Mouse (Mus musculus): ENCODE results near the gene Rnf181. TPM values are rescaled to one million over a fixed set of nuclear protein-coding genes. Genes with fewer than 3 reads are reported as not detected.

The Rnf181 gene
- polyA plus RNA-seq, 1 experiment from 2014 or later, result 88.4 TPM

DNA sequence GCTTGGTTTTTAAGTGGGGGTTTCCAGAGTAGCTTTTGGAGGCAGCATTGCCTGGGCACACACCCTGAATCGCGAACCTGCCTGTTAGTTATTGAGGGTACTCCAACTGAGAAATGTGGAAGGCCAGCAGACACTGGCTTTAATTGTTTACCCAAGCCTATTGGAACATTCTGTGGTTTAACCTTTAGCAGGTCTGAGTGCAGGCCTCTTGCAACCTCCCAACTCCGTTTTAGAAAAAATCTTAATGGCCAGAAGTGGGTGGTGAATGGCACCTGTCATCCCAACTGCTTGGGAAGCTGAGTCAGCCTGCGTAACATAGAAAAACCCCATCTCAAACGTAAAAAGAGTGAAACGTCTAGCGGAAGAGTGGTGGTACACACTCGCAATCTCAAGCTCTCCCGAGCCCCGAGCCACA is 30.1 kb upstream of the Rnf181 start:
- Histone ChIP-seq H3K9me3 (no peaks in the 10 kb centered on the region), H3K4me1 (peaks cover 7% of the 10 kb centered on the region), H3K27ac (replicated peaks) (no peak overlapping the region), H3K27me3 (replicated peaks) (no peaks in the 10 kb centered on the region), H3K4me3 (no peak overlapping the region), H3K9ac (no peak overlapping the region), H3K4me2 (no peak overlapping the region), H3K36me3 (no peaks in the 10 kb centered on the region)
- no peak for ATAC-seq (ENCODE audit: extremely low read depth, insufficient number of reproducible peaks, low FRiP score, low TSS enrichment)
- 70% methylated on average over 10 of the region's 10 CpGs for WGBS

DNA sequence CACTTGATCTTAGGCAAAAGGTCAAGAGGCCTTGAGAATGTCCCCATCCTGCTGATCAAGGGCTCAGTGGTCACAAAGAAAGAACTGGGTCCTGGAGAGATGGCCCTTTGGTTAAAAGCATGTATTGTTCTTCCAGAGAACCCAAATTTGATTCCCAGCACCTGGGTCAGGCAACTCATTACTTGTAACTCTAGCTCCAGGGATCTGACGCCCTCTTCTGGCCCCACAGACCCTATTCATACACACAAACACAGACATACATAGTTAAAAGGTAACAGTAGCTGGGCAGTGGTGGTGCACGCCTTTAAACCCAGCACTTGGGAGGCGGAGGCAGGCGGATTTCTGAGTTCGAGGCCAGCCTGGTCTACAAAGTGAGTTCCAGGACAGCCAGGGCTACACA is 25.6 kb upstream of the Rnf181 start:
- WGBS, result 96% methylated on average over 5 of the region's 5 CpGs
- Histone ChIP-seq H3K36me3 (peaks cover 13% of the 10 kb centered on the region), H3K4me1 (peaks cover 41% of the 10 kb centered on the region), H3K9ac (no peak overlapping the region), H3K4me3 (no peak overlapping the region), H3K9me3 (no peaks in the 10 kb centered on the region), H3K27ac (replicated peaks) (peak overlapping the region; percentile 58), H3K4me2 (no peak overlapping the region), H3K27me3 (replicated peaks) (no peaks in the 10 kb centered on the region)
- ATAC-seq (ENCODE audit: extremely low read depth, insufficient number of reproducible peaks, low FRiP score, low TSS enrichment), result no peak

DNA sequence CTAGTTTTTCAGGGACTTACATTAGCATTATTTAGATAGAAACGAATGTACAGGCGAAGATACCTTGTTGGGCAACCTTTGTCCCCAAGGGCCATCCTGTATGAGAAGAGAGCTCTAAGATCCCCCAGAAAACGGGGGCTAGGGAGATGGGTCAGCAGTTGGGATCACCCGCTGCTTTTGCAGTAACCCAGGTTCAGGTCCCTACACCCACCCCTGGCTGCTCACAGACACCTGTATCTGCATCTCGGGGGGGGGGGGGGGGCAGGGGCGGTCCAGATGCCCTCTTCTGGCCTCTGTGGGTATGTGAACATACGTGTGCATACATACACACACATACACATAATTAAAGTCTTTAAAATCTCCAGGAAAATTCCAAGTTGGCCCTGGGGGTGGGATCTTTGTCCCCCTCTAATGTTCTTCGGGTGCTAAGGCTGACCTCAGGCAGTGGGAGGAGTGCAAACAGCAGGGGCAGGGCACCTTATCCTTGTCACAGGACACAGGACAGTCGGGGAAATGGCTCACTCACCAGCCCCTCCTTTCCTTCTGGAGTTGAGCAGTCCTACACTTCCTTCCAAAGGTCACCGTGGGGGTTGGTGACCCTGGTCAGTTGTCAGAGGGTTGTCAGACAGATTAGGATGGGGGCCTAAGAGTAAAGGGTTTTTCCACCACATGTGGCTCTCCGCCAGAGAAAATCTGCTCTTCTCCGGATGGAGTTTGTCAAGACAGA is 24.2 kb upstream of the Rnf181 start:
- H3K27me3 ChIP-seq (replicated peaks), result no peaks in the 10 kb centered on the region
- peak overlapping the region; percentile 82 for H3K4me2 ChIP-seq
- H3K36me3 ChIP-seq, result peaks cover 21% of the 10 kb centered on the region
- 14% methylated on average over 12 of the region's 12 CpGs for WGBS
- peak overlapping the region; percentile 93 for H3K9ac ChIP-seq
- peak overlapping the region; percentile 98 for H3K27ac ChIP-seq (replicated peaks)
- ATAC-seq (ENCODE audit: extremely low read depth, insufficient number of reproducible peaks, low FRiP score, low TSS enrichment), result peak; percentile 59
- no peaks in the 10 kb centered on the region for H3K9me3 ChIP-seq
- peaks cover 41% of the 10 kb centered on the region for H3K4me1 ChIP-seq
- peak overlapping the region; percentile 72 for H3K4me3 ChIP-seq

DNA sequence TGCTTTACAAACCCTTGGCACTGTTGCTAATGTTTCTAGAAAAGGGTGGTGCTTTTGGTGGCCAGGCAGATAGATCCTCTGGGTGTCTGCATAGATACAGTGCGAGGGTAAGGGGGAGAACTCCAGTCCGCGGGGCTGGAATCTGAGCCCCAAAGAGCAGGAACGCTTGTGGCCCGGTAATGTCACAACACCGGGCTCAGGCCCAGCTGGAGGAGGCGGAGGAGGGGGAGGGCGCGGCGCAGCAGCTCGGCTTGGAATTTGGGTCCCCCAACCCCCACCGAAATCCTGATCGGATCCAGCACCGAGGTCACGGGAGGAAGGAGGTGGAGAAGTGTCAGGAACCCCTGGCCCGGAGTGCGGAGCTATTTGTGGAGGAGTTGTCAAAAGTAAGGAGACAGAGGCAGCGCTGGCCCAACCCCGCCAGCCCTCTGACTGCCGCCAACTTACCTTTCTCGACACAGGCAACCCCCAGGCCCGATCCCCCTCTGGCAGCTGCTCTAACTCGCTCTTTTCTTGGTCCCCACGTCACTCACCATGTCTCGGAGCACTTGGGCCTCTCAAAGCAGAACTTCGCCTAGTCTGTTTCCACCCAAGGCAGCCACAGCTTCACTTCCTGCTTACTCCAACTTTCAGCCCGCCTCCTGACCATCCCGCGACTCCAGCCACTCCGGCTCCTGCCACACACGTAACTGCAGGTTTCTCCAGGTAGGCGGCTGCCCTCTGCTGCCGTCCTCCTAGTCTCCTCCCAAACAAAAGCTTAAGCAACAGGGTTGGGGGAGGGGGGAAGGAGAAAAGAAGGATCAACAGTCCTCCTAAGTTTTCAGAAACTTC is 23.4 kb upstream of the Rnf181 start, which contains the start of gene Vamp8:
Vamp8 (minus strand) TSS at position 763 of the 831 bp plus-strand sequence.
- H3K9ac ChIP-seq, result peak within 1 kb of the TSS; percentile 93
- peak within 1 kb of the TSS; percentile 98 for H3K27ac ChIP-seq (replicated peaks)
- H3K27me3 ChIP-seq (replicated peaks), result no peaks in the 10 kb centered on the region
- H3K4me1 ChIP-seq, result peaks cover 41% of the 10 kb centered on the region
- H3K9me3 ChIP-seq, result no peaks in the 10 kb centered on the region
- H3K4me3 ChIP-seq, result peak within 1 kb of the TSS; percentile 72
- 0% methylated on average over 33 of the region's 33 CpGs for WGBS
- ATAC-seq (ENCODE audit: extremely low read depth, insufficient number of reproducible peaks, low FRiP score, low TSS enrichment), result peak; percentile 67
- peak within 1 kb of the TSS; percentile 82 for H3K4me2 ChIP-seq
- H3K36me3 ChIP-seq, result peaks cover 29% of the 10 kb centered on the region

DNA sequence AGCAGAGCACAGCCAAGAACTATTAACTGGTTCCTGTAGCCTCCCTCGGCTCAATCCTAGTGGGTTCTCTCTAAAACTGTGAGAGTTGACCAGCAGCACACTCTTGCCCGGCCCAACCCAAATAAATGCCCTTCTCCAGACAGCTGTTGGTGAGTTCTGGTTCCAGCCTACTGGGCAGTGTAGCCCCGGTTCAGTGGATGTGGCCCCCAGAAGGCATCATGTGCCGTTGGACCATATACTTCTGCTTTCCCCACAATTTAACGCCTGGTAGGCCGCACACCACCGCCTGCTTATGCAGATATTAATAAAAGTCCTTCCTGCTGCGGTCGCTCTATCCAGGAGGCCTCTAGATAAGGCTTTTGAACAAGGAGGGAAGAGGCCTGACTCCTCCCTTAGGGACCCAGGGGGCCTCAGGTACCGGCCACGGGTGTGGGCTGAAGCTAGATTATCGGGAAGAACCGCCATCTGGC is 22.8 kb upstream of the Rnf181 start:
- Histone ChIP-seq H3K27ac (replicated peaks) (peak overlapping the region; percentile 98), H3K4me2 (peak overlapping the region; percentile 82), H3K9ac (peak overlapping the region; percentile 93), H3K4me3 (peak overlapping the region; percentile 72), H3K4me1 (peaks cover 41% of the 10 kb centered on the region), H3K27me3 (replicated peaks) (no peaks in the 10 kb centered on the region), H3K36me3 (peaks cover 36% of the 10 kb centered on the region), H3K9me3 (no peaks in the 10 kb centered on the region)
- 9% methylated on average over 13 of the region's 13 CpGs for WGBS
- ATAC-seq (ENCODE audit: extremely low read depth, insufficient number of reproducible peaks, low FRiP score, low TSS enrichment), result peak; percentile 21; the same call in 1 of the 2 replicates

DNA sequence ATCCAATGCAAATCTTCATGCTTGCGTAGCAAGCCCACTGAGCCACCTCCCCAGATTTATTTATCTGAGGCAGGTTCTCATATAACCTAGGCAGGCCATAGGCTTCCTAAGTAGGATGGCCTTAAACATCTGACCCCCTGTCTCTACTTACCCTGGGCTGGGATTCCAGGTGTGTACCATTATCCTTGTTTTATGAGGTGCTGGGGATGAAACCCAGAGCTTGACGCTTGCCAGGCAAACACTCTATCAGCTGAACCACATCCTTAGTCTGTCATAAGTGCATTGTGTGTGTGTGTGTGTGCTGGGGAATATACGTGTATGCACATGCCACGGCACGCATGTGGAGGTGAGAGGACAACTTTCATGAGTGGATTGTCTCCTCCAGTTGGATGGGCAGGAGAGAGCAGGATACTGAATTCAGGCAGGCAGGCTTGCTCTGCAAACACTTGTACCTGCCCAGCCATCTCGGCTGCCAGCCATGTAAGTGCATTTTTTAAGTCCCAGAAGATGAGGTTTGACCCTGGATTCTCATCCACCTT is 22.1 kb upstream of the Rnf181 start:
- no peak for ATAC-seq (ENCODE audit: extremely low read depth, insufficient number of reproducible peaks, low FRiP score, low TSS enrichment)
- H3K4me1 ChIP-seq, result peaks cover 38% of the 10 kb centered on the region
- WGBS, result 71% methylated on average over 6 of the region's 6 CpGs
- peaks cover 42% of the 10 kb centered on the region for H3K36me3 ChIP-seq
- H3K4me2 ChIP-seq, result peak overlapping the region; percentile 82
- H3K9ac ChIP-seq, result peak overlapping the region; percentile 93
- peak overlapping the region; percentile 98 for H3K27ac ChIP-seq (replicated peaks)
- H3K9me3 ChIP-seq, result no peaks in the 10 kb centered on the region
- no peaks in the 10 kb centered on the region for H3K27me3 ChIP-seq (replicated peaks)
- peak overlapping the region; percentile 72 for H3K4me3 ChIP-seq

DNA sequence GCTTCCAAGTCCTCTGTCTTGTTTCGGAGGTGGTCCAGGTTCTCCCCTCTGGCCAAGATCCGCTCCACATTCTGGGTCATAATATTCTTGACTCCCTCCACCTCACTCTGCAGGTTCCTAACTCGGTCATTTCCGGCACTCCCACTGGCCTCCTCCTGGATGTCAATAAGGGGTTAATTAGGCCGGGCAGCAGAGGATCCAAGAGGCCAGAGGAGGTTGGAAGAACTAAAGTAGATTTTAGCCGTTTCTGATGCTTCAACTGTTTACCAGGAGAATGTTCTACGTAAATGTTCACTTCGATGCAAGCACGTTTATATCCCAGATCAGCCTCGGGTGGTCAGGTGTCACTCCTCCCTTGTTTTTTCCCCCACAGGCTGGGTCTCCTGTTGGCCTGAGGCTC is 21.5 kb upstream of the Rnf181 start:
- Histone ChIP-seq H3K9ac (peak overlapping the region; percentile 93; the same call in 1 of the 2 replicates), H3K27me3 (replicated peaks) (no peaks in the 10 kb centered on the region), H3K4me2 (peak overlapping the region; percentile 82), H3K27ac (replicated peaks) (peak overlapping the region; percentile 98; the same call in 1 of the 2 replicates), H3K4me3 (peak overlapping the region; percentile 72), H3K9me3 (no peaks in the 10 kb centered on the region), H3K36me3 (peaks cover 42% of the 10 kb centered on the region), H3K4me1 (peaks cover 36% of the 10 kb centered on the region)
- 70% methylated on average over 10 of the region's 10 CpGs for WGBS
- ATAC-seq (ENCODE audit: extremely low read depth, insufficient number of reproducible peaks, low FRiP score, low TSS enrichment), result no peak

DNA sequence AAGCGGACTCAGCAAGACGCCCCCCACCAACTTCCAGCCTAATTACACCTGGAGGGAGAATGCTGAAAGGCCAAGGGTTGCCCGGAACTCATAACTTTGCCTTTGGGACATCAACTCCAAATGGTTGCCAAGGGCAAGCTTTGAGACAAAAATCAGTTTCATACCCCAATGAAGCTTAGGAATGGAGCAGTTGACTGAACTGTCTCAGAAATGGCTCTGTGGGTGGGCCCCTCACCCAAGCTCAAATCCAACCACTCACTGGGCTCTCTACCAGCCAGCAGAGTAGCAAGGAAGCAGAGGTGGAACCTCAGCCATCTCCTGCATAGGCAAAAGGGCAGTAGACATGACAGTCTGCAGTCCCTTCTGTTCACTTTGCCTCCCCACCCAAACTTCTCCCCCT is 21.1 kb upstream of the Rnf181 start:
- 0 out of 2 replicates have a peak overlapping the region, but pooled peaks have one; percentile 82 for H3K4me2 ChIP-seq
- no peak for ATAC-seq (ENCODE audit: extremely low read depth, insufficient number of reproducible peaks, low FRiP score, low TSS enrichment)
- no peak overlapping the region for H3K9ac ChIP-seq
- H3K9me3 ChIP-seq, result no peaks in the 10 kb centered on the region
- H3K4me1 ChIP-seq, result peaks cover 35% of the 10 kb centered on the region
- peaks cover 42% of the 10 kb centered on the region for H3K36me3 ChIP-seq
- H3K27ac ChIP-seq (replicated peaks), result no peak overlapping the region
- no peak overlapping the region for H3K4me3 ChIP-seq
- 83% methylated on average over 3 of the region's 3 CpGs for WGBS
- no peaks in the 10 kb centered on the region for H3K27me3 ChIP-seq (replicated peaks)

DNA sequence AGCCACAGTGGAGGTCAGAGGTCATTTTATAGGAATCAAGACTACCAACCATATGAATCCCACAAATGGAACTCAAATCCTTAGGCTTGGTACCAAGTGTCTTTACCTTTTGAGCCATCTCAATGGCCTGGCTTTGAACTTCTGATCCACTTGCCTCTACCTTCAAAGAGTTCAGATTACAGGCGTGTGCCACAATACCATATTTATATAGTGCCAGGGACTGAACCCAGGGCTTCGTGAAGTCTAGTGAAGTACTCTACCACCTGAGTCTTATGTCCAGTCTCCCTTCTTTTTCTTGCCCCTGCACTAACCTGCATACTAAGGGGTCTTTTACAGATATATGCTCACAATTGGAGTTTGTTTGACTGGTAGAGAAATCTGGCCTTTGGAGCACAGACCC is 19.8 kb upstream of the Rnf181 start:
- no peak overlapping the region for H3K9ac ChIP-seq
- H3K36me3 ChIP-seq, result peaks cover 42% of the 10 kb centered on the region
- H3K27me3 ChIP-seq (replicated peaks), result no peaks in the 10 kb centered on the region
- no peak overlapping the region for H3K4me3 ChIP-seq
- H3K9me3 ChIP-seq, result no peaks in the 10 kb centered on the region
- no peak for ATAC-seq (ENCODE audit: extremely low read depth, insufficient number of reproducible peaks, low FRiP score, low TSS enrichment)
- WGBS, result 78% methylated on average over 2 of the region's 2 CpGs
- peaks cover 35% of the 10 kb centered on the region for H3K4me1 ChIP-seq
- no peak overlapping the region for H3K27ac ChIP-seq (replicated peaks)
- no peak overlapping the region for H3K4me2 ChIP-seq

DNA sequence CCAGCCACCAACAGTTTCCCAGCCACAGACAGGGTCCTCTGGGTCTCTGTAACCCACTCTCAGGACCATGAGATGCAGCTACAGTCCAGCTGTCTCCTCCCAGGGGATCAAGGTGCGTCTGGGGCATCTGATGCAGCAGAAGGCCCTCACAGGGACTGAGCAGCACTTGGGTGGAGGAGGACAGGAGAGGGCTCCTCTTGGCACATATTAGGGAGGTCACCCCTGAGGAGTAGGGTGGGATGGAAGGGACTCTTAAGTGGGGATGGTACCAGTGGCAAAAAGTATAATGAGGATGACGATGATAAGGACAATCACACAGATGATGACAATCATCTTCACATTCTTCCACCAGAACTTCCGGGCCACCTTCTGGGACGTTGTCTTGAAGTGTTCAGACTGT is 18.5 kb upstream of the Rnf181 start:
- Histone ChIP-seq H3K4me3 (no peak overlapping the region), H3K4me1 (peaks cover 29% of the 10 kb centered on the region), H3K36me3 (peaks cover 42% of the 10 kb centered on the region), H3K9ac (no peak overlapping the region), H3K27ac (replicated peaks) (no peak overlapping the region), H3K9me3 (no peaks in the 10 kb centered on the region), H3K27me3 (replicated peaks) (no peaks in the 10 kb centered on the region), H3K4me2 (no peak overlapping the region)
- WGBS, result 54% methylated on average over 4 of the region's 4 CpGs
- ATAC-seq (ENCODE audit: extremely low read depth, insufficient number of reproducible peaks, low FRiP score, low TSS enrichment), result no peak

DNA sequence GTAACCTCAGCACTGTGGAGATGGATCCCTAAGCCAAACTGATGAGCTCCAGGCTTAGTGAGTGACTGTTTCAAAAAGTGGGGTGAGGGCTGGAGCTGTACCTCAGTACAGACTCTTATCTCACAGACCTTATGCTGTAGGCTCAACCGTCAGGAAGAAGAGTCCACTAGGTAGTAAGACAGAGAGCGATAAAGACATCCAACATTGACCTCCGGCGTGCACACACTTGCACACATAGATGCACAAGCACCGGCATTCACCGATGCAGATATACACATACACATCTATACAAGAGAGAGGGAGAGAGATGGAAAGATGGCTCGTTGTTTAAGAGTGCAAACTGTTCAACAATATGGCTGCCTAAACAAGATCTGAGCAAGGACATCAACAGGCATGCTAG is 17.2 kb upstream of the Rnf181 start:
- 84% methylated on average over 7 of the region's 7 CpGs for WGBS
- H3K4me3 ChIP-seq, result no peak overlapping the region
- H3K9me3 ChIP-seq, result no peaks in the 10 kb centered on the region
- no peak overlapping the region for H3K27ac ChIP-seq (replicated peaks)
- ATAC-seq (ENCODE audit: extremely low read depth, insufficient number of reproducible peaks, low FRiP score, low TSS enrichment), result no peak
- H3K27me3 ChIP-seq (replicated peaks), result no peaks in the 10 kb centered on the region
- H3K4me1 ChIP-seq, result peaks cover 32% of the 10 kb centered on the region
- H3K4me2 ChIP-seq, result no peak overlapping the region
- H3K36me3 ChIP-seq, result peaks cover 42% of the 10 kb centered on the region
- no peak overlapping the region for H3K9ac ChIP-seq

Measured in heart, embryonic 13.5 days (tissue).